Mouse (Mus musculus) B cell, adult 2 months (primary cell): ENCODE measurements at regions not wholly inside any gene's neighbourhood (a gene's known extent, or its start where the extent isn't known, plus 50 kb on each side); places are given as distances from the start of the nearest gene placed in this dataset.

ENCODE experiments used
- DNase-seq, 2 experiments: peaks; one replicate each; pipeline ENCODE4 v3.0.0; 2022

DNA sequence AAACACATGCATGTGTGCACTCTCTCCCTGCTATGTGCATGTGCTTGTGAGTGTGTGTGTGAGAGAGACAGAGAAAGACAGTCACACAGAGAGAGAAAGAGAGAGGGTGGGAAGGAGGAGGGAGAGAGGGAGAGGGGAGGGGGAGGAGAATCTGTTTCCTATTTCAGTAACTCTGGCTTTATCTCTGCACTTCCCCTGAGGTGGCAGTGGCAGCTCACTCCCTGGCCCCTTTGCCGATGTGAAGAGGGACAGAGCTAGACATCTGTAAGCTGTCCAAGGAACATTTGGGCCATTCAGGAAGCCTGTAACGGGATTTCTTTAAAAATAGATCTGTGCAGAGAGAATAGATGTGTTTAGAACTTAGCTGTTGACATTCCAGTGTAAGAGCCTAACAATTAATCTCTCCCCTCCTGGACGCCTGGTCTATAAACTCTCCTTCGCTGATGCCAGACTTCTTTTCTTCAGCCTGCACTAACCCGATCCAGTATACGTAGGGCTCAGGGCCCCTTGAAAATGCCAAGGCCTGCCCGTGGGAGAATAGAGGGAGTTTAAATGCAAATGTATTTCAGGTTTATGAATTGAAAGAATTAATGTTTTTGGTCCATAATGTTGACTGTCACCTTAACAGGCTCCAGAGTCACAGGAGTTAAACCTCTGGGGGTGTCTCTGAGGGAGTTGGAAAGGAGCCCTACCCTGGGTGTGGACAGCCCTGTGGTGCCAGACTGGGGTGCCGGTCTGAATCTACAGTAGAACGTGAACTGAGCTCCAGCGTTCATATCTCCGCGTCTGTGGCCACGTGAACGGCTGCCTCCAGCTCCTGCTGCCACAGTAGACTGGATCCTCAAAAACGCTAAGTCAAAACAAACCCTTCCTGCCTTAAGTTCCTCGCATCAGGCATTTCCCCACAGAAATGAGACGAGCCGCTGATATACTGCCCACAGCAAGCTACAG is 336.6 kb upstream of the Gm10131 start:
- DNase-seq: no peak

DNA sequence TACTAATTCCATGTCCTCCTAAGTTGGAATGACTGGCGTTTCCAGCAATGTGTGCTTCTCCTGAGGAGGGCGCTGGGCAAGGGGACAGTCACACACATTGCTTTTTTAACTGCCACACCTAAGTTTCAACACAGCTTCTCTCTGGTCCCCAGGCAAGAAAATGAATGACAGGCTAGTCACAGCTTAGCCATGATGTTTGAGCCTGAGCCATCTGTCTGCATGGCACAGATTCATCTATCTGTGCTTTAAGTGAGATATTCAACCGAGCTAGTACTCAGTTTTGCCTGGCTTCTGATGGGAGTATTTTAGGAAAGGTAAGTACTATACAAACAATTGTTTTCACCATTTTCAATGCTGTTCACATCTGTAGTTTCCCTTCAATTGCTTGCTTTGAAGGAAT is 331.2 kb upstream of the Gm10131 start:
- DNase-seq: no peak

DNA sequence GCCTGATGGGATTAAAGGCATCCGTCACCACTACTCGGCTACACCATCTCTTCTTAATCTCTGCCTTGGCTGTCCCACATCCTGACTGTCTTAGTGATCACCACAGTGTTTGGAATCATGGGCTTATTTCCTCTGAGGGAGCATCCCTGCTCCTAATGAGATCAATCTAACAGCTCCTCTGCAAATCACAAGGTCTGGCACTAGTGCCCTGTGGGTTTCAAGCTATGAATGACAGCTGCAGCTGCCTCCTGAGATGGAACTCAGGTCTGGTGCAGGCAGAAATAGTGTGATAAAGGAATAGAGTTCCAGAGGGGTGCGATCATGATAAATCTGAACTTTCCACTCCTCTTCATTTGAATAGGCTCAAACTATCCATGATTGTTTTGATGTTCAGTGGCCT is 330.2 kb upstream of the Gm10131 start:
- no peak for DNase-seq

DNA sequence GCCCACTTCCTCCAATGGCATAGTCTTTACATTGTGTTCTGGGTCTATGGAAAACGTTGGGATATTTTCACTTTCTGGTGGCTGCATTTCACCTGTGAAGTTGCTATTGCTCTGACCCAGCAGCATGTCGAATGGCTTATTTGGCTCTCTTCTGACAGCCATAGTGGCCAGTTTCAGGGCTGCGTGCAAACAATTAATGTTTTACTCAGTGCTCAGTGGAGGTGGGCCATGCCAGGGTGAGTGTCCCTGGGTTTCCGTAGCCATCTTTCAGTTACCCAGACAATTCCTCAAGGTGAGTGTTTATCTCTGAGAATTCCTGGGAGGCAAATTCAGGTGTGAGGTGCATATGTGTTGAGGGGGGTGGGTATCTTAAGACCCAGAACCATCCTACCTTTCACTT is 329.2 kb upstream of the Gm10131 start:
- DNase-seq: no peak

DNA sequence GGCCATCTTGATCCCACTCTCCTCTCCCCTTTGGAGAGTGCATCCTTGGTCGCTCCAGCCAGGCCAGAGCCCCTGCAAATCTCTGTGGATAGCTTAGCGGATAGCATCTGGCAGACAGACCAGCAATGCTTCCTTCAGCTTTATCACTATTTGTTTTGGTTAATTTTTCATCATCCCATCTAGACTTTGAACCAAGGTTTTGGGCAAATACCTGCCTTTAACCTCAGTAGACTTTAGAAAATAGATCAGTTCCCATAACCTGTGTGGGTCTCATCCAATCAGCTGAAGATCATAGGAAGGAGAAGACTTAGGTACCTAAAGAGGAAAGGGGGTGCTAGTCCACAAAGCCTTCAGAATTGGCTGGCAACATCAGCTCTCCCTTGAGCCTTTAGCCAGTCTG is 327.2 kb upstream of the Gm10131 start:
- no peak for DNase-seq

DNA sequence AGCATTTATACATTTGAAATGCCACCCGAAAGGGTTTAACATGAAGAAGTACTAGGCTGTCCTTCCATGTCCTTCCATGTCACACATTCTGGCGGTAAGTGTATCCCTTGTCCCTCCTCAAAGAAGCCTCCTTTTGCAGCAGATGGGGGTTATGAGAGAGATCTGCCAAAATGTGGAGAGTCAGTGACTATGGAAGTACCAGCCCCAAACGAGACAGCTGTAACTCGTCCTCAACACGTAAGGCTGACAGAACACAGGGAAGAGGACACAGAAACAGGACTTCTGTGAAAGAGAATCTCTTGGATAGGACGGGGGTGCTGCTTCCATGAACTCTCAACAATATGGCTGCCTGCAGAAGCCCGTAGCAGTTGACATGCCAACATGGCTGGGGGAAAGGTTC is 320.4 kb upstream of the Gm10131 start:
- DNase-seq: no peak

DNA sequence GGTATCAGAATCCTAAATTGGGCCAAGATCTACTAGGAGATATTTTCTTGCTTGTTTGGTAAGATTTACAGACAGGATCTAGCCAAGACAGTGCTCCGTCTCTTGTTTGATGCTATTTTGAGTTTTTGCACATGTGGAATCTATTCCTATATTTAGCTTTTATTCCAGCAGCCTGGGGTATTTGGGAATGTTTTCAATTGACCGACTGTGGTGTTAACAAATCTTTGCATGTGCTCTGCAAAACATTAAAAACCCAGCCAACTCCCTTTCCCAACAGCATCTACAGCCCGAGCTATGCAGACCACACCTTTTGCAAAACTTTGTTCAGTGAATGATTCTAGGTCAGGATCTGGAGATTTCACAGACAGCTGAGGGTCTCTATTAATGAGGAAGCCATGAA is 317.7 kb upstream of the Gm10131 start:
- no peak for DNase-seq

DNA sequence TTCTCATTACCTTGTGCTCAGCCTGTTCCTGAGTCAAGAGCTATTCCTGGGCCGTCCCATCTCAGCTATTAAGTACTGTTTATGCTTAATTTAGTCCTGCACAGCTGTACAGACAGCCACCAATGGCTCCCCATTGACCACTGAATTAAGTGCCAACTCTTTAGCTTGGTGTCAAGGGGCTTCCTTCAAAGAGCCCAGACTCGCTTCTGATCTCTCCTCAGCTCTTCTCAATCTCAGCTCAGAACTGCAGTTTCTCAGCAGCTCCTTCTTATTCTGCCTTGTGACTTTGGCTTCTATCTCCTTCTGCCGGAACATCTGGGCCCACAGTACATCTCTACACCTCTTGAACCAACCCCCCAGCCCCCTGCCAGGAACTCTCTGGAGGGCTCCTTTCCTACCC is 290.0 kb upstream of the Gm10131 start:
- no peak for DNase-seq

DNA sequence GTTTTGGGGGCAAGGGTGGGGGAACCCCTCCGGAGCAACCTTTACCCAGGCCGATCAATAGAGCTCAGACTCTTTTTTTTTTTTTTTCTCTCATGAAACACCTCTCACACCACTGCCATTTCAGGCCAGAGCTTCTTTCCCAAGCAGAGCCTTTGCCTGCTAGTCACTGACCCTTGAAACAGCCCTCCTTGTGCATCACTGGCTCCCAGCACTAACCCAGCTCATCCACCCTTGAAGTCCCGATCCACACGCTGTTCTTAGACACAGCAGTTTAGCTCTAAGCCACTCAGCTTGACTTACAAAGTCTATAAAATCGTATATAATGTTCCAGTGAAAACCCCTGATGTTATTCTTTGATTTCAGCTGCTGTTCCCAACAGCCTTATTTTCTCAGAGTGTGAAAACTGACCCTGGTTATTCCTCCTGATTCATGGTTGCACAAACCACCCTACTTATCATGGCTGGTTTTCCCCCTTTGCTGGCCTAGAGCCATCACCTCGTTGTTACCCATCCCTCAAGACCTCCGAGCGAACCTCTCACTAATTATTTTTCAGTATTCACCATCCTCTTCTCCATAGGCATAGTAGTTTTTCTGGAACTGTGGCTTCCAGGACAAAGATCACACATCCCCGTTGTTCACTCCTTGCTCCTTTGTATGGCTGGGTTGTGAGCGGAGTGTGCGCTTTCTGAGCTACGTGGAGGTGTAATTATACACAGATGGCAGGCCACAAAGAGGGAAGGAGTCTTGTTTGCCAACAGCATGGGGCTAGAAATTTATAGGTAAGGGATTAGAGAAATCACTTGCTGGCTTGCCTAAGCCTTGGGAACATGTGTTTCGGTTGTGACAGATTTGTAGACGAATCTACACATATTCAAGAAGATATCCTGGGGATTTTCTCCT is 287.6 kb upstream of the Gm10131 start:
- no peak for DNase-seq

DNA sequence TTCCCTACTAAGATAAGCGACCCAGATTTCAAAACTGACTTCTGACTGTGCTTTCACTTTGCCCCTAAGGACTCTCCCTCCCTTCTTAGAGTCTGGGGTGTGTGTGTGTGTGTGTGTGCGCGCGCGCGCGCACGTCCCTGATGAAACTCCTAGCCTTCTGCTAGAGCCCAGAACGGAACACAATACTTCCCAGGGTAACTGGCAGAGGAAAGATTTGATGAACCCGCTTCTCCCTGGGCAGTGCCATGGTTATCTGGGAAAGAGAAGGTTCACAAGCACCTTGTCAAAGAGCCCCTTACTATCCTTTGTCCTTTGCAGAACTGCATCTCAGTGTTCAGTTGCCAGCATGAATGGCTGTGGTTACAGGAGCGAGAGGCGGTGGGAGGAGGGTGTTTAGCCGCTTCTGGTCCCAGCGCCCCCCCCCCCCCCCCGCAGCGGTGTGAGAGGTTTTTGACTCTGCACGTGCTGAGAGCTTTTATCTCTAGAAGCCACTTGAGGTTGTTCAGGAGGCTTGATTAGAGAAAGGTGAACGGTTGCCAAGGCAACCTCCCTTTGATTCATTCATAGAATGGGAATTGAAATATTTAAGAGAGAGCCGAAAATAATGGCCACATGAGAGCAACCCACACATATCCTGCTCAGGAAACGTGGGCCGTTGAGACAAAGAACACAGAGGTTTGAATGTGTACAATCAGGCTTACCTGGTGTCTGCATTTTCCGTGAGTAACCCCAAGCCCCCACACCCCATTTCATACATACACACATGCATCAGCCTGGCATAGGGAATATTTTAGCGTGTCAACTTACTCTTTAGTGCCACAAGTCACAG is 286.3 kb upstream of the Gm10131 start:
- DNase-seq: no peak

DNA sequence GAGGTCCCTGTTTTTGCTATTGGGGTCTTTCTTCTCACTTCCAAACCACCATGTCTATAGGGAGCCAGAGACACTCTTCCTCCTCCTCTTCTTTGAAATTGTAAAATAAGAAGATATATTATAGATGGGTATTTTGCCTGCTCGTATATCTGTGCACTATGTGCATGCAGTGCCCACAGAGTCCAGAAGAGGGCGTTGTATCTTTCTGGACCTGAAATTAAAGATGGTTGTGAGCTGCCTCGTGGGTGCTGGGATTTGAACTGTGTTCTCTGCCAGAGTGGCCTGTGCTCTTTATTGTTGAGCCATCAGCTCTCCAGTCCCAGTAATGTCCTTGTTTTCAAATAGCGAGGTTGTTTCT is 285.7 kb upstream of the Gm10131 start:
- peak; percentile 8 to 25 for DNase-seq

DNA sequence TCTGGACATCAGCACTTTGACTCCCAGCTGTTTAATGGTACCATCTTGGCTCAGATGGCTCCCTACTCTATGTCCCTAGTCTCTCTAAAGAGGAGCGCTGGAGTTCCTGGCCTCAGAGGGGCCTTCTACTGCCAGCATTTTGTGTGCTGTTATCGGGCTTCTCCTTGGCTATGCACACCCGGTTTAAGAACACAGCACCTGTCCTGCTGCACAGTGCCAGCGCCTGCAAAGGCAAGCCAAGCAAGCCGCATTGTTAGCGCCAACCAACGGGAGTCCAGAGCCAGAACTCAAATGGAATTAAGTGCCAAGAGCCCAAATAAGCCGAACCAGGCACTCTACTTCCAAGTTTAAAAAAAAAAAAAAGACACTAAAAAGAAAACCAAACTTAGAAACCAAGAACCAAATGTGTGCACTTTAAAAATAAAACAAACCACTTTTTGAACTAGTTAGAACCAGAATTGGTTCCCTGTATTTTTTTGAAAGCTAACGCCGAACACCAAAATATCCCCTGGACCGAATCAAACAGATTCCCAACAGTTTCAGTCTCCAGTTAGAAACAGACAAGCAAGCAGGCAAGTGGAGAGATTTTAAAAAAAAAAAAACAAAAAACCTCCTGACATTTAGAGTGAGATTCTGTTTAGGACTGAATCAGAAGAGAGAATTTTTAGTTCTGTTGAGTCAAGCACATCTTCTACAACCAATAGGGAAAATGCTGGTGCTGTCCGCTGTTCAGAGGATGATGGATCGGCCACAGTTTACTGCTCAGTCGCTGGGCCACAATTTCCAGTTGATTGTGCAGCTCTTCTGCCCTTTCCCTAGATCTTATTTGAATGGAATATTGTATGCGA is 281.7 kb upstream of the Gm10131 start:
- no peak for DNase-seq

DNA sequence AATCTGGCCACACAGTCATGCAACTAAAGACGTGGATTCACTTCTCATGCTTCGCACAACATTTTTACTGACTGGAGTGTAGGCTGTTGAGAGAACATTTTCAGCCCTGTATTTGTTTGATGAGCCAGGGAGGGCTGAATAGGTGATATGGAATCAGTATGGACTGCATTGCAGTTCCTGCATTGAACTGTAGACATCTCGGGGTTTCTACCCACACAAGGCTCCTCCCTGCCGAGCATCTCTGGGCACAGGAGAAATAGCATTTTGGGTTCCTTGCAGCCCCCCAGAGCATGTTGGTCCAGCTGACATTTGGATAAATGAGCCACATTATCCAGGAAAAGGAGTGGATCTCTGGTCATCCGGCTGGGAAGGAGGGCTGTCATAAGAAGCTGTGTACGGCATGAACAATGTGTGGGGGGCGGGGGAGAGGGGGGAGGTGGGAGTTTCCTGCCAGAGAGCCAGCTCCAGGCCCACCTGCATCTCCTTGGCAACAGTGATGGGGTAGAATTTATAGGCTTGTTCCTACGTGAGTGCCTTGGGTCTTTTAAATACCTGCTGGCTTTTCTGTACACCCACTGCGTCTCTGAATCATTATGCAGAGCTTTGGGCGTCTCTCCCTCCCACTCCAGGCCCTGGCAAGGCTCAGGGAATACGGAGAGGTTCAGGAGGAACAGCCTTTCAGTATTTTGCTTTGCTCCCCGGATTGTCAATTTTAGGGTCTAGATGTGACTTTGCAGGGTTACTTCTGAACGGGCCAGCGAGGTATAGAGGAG is 280.9 kb upstream of the Gm10131 start:
- DNase-seq: no peak

DNA sequence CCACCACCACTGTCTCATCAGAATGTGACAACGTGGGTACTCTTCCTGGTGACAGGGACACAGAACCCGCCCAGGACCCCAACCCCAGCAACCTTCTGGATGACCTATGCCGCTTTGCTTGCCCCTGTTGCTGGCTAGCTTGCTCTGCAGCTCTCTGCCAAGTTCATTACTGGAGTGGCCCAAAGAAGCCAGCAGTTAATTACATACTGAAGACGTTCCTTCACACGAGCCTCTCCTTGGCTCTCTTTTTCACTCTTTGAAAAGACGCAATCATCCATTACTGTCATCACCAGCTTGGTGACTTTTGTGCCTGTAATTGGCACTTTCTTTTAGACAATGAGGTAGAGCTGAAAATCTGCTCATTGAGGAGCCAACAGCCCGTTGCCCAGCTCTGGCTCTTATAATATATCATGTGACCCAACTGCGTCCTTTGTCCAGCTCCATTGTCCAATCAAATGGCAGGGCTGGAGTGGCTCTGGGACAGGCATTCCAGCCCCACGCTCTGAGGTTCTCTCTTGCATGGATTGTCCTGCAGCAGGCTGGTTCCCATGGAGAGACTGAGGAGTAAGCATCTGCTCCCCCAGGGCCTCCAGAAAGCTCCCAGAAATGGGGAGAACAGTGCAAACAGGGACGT is 274.4 kb upstream of the Gm10131 start:
- no peak for DNase-seq

DNA sequence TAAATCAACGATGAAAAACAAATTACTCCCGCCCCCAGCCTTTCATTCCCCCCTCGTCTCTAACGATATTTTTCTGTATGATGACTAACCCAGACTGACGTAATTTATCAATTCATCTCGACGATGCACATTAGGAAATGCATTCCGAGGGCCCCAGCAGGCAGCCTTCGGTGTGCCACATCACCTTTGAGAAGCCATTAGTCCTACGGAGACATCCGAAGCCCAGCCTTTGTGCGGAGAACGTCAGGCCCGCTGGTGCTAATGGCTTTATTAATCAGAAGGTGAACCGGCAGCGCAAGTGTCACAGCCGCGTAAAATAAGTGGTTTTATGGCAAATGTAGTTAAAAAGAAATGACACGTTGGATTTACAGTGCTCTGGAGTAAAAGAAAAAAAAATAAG is 269.1 kb upstream of the Gm10131 start:
- DNase-seq: no peak

DNA sequence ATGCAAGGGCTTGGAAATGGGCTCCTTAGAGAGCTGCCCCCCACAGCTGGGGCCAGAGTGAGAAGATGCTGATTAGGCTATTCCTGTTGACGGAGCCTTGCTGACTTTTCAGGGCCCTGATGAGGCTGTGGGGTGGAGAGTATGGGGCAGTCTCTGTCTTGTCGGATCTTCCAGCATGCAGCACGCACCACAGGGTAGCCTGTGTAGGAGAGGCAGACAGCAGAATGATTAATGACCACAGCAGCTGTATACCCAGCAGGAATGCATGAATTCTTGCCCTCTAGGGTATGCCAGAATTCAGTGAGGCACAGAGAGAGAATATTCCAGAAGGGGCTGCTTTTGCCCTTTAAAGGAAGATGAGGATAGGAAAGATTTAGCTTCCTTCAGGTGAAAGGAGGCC is 265.6 kb upstream of the Gm10131 start:
- DNase-seq: no peak

DNA sequence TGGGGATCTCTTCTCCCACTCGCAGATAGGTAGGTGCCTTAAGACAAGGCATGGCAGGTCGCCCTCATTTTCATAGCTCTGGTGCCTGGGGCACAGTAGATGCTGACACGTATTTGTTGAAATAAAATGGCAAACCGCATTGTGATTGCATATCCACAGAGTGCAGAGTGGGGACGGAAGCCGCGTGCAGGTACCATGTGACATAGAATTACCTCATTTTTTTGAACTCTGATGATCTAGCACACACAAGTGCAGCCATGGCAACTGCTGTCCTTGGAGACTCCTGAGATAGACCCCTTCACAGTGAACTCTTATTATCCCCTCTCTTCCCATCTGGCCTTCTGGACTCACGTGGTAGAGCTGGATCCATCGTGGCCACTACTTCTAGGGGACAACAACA is 262.7 kb upstream of the Gm10131 start:
- no peak for DNase-seq

DNA sequence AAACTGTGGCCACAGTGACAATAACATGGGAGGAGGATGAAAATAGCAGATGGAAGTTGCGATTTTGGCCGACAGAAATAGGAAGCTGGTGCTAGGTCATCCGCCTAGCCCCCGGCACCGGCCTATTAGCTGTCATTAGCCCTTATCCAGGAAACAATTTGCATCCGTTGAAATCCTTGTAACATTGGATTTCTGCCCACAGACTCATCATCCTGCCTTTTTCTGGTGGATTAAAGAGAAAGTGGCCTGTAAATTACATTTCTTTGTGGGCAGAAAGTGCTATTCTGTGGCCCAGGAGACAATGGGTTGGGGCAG is 261.1 kb upstream of the Gm10131 start:
- no peak for DNase-seq

DNA sequence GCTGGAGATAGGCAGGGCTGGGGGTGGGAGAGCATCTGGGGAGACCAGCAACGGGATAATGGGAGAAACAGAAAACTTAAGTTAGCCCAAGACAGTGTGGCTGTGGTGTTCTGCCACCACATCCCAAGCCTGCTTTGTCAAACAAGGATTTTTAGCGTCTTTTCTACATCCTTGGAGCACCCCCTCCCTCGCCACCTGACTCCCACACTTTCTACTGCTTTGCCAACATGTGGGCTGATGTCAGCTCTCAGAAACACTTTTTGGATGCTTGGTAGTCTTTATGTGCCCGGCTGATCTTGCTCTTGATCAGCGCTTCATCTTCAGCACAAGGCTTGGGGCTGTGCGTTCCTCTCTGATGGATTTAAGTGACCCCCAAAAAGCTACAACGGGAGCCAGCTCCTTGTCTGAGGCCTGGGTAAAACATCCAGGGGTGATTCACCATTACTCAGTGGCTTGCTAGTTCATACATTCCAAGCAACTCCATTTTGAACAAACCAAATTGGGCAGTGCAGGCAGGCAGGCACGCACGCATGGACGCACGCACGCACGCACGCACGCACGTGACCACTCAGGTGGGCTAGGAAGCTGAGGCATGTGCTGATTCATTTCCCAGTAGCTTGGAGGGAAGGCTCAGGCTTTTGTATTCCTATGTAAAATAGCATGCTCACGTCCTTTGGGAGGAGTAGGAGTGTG is 260.6 kb upstream of the Gm10131 start:
- no peak for DNase-seq

DNA sequence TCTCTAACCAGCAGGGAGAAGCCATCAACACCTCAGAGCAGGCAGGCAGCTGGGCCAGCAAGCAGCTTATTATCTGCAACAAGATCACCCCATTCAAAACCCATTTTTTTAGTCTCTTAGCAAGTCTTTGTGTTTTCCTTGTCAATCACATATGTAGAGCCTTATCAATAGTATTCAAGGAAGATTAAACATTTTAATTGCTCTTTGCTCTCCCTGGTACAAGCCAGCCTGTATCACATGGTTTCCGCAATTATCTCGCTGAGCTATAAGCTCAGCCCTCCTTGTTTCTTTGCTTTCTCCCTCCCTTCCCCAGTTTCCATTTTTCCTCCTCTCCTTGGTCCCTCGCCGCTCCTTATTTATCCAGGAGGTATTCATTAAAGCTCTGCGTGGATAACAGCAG is 259.9 kb upstream of the Gm10131 start:
- DNase-seq: no peak
